Mouse (Mus musculus): Measurements from ENCODE around the gene Wsb1.
"Not testable (repeated sequence)": the region's sequence is repeated elsewhere in the genome, so short reads cannot be mapped to it uniquely, and the experiment has no call there.

Wsb1 gene

GRCm38 (mm10) chr11:79267171-79267570, 12.7 kb upstream of the Wsb1 start:
- DNase-seq (ENCODE audit: low read depth, low spot score): no peak

GRCm38 (mm10) chr11:79264376-79264775, 9.9 kb upstream of the Wsb1 start:
- DNase-seq (ENCODE audit: low read depth, low spot score): no peak

- not testable (repeated sequence) for DNase-seq (ENCODE audit: low read depth, low spot score)
Measured at GRCm38 (mm10) chr11:79260126-79260525, 5.7 kb upstream of the Wsb1 start.

- DNase-seq (ENCODE audit: low read depth, low spot score): no peak
Measured at GRCm38 (mm10) chr11:79258738-79259137, 4.3 kb upstream of the Wsb1 start.

- DNase-seq (ENCODE audit: low read depth, low spot score): peak; percentile 70
Measured at GRCm38 (mm10) chr11:79253542-79254390, 705 bp downstream of the Wsb1 start.

- peak; percentile 67 for DNase-seq (ENCODE audit: low read depth, low spot score)
Measured at GRCm38 (mm10) chr11:79252881-79253541, 1.5 kb downstream of the Wsb1 start.

- no peak for DNase-seq (ENCODE audit: low read depth, low spot score)
Measured at GRCm38 (mm10) chr11:79239024-79239423, 15.4 kb downstream of the Wsb1 start.

GRCm38 (mm10) chr11:79238398-79238752, 16.1 kb downstream of the Wsb1 start:
- DNase-seq (ENCODE audit: low read depth, low spot score): no peak

GRCm38 (mm10) chr11:79237644-79238397, 16.6 kb downstream of the Wsb1 start:
- DNase-seq (ENCODE audit: low read depth, low spot score): no peak

GRCm38 (mm10) chr11:79230251-79230570, 24.3 kb downstream of the Wsb1 start:
- no peak for DNase-seq (ENCODE audit: low read depth, low spot score)

GRCm38 (mm10) chr11:79229561-79230250, 24.8 kb downstream of the Wsb1 start:
- DNase-seq (ENCODE audit: low read depth, low spot score): no peak

- DNase-seq (ENCODE audit: low read depth, low spot score): no peak
Measured at GRCm38 (mm10) chr11:79229057-79229504, 25.4 kb downstream of the Wsb1 start.

GRCm38 (mm10) chr11:79228089-79228488, 26.4 kb downstream of the Wsb1 start:
- DNase-seq (ENCODE audit: low read depth, low spot score): no peak

GRCm38 (mm10) chr11:79225371-79226155, 28.9 kb downstream of the Wsb1 start:
- DNase-seq (ENCODE audit: low read depth, low spot score): no peak

- DNase-seq (ENCODE audit: low read depth, low spot score): peak; percentile 69
Measured at GRCm38 (mm10) chr11:79224562-79225280, 29.8 kb downstream of the Wsb1 start.

- DNase-seq (ENCODE audit: low read depth, low spot score): peak; percentile 53
Measured at GRCm38 (mm10) chr11:79223420-79223819, 31.1 kb downstream of the Wsb1 start.

- no peak for DNase-seq (ENCODE audit: low read depth, low spot score)
Measured at GRCm38 (mm10) chr11:79222661-79223060, 31.8 kb downstream of the Wsb1 start.

GRCm38 (mm10) chr11:79221641-79222040, 32.8 kb downstream of the Wsb1 start:
- no peak for DNase-seq (ENCODE audit: low read depth, low spot score)

- no peak for DNase-seq (ENCODE audit: low read depth, low spot score)
Measured at GRCm38 (mm10) chr11:79218936-79219626, 35.4 kb downstream of the Wsb1 start.

- peak; percentile 31 for DNase-seq (ENCODE audit: low read depth, low spot score)
Measured at GRCm38 (mm10) chr11:79218061-79218460, 36.4 kb downstream of the Wsb1 start.
